Mouse (Mus musculus) thymus, postnatal 25 days (tissue): ENCODE measurements around the gene Lrrc8b.

Experiments
- DNase-seq: peaks from one replicate; pipeline ENCODE4 v3.0.0; 2022

Lrrc8b gene

GRCm38 (mm10) chr5:105425587-105425986, 10.0 kb downstream of the Lrrc8b start:
- no peak for DNase-seq

DNA sequence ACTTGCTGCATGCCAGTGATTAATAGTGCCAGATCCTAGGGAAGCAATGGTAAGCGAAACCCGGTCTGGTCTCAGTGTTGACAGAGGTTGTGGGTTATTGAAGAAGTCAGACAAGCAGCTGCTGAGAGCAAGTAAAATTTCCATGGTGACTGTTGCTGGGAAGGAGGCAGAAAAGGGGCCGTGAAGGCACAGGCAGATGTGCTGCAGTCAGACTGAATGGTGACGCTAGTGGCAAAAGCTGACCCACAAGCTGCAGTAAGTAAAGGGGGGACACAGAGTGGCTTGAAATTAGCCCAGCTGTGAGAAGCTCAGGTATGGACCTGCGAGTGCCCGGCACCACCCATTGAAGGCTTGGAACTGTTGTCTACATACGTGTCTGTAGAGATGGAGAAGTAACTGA, 11.8 kb downstream of the Lrrc8b start:
- DNase-seq = no peak

DNA sequence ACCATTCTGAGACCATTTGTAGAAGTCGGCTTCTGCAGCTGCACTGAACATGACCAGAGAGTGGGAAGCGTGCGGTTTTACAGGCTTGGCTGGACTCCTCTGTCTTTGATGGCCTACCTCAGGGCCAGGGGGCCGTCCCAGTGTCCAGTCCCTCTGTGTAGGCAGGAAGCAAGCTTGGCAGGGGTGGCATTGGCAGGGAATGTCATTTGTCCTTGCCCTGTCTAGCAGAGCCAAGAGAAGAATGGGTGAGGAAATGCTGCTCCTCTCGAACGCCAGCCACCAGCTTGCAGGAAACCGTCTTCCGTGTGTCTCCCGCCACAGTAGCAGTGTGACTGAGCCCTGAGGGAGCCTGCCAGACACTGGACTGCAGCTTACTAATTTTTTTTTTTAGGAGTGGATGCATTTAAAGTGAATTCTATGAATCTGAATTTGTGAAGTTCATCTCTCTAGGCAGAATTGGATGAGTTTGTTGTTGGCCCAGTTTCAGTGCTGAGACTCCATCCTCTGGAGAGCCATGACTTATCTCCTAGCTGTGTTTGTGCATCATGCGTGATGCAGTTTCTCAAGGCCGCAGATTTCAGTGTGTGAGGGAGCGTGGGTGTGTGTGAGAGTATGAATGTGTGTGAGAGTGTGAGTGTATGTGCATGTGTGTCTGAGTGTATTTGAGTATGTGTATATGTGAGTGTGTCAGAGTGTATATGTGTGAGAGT, 12.8 kb downstream of the Lrrc8b start:
- DNase-seq = no peak

DNA sequence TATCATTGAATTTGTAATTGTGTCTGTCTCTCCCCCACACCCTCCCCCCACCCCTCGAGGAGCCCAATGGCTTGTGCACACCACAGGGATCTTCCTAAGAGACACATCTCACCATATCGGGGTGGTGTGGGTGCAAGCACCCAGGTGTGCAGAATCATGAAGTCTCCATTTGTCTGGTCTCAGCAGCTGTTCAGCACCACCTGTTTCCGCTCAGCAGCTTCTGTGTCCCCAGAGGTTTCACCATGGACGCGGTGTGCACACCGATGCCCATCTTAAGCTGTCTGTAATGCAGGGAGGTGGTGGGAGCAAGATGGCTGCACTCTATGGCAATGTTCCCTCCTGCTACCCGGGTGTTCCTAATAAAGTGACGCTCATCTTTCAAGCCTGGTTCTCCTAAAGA, 14.6 kb downstream of the Lrrc8b start:
- DNase-seq = no peak

DNA sequence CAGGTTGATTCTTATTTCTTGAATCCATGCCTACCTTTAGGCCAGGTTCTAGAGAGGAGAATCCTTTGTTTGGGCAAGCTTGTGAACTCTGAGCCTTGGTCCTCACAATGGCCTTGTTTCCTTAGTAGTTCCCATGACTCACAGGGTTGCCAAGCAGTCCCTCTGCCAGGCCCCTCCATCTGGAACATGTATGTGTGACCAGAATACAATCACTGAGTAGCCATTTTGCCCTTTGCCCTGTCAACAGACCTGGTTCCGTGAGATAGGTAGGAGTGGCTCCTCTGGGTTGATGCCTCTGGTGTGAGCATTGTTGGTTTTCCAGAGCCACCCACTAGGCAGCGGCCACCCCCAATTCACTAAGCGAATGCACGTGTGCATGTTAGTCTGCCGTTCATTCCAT, 24.0 kb downstream of the Lrrc8b start:
- DNase-seq = no peak

DNA sequence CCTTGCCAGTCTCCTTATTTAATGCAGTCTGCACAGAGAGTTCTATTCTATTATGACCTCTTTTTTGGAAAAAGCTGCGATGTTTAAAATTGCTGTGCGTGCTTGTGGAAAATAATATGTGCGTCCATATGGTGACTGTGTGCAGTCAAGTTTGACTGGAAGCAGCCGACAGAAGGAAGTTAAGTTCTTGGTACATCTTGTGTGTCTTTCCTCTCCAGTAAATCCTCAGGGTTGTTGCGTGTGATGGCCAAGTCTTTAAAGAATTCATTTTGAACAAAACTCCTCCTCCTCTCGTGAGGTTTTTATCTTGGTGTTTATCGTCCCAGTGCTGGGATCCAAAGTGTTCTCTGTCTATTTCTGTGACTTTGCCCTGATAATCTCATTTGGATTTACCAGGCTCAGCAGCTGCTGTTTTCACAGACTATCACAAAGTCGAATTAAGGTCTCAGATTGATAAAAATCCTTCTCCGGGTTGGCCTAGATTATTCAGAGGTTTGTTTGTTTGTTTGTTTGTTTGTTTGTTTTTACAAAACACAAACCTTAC, 25.5 kb downstream of the Lrrc8b start:
- no peak for DNase-seq

GRCm38 (mm10) chr5:105442212-105443000, 26.8 kb downstream of the Lrrc8b start:
- peak; percentile 37 for DNase-seq

DNA sequence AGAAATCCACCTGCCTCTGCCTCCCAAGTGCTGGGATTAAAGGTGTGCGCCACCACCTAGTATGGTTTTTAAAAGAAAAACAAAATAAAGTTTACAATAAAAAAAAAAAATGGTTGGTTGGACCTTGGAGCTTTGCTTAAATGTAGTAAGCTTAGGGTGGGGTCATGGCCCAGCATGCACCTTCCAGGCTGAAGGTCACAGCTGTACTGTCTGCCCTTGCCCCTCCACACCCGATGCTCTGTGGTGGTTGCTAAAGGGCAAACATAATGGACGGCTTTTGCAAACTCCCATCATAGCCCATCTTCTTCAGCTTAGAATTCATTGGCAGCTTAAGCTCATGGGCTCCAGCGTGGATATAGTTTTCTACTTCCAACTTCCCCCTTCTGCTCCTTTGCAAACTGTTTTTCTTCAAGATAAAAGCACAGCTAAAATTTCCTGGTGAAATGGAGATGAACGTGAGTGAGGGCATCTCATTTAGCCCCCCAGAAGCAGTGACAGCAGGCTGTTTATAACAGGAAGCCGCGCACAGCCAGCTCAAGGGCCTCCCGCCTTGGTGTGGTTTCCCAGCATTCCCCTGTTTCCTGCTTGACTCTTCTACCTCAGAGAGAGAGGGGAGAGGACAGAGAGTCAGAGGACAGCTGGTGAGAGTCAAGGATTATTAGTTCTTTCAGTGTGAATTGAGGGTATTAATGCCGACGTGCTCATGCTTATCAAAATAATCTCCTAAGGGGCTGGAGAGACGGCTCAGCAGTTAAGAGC, 27.7 kb downstream of the Lrrc8b start:
- peak; percentile 86 for DNase-seq

DNA sequence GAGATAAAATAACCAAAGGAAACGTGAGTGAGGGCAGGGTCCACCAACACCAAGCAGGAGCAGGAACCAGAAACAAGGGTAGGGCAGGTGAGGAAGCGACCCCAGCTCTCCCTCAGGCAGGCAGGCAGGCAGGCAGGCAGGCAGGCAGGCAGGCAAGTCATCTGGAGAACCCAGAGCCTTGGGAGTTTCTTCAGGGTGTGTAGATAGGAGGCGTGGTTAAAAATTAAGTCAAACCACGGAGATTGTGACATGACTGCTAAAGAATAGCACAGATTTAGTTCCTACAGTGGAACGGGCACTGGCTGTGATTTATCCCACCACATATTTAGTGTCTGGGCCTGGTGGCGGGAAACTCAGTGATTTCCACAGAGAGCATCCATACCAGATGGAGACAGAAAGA, 30.1 kb downstream of the Lrrc8b start:
- DNase-seq = no peak

DNA sequence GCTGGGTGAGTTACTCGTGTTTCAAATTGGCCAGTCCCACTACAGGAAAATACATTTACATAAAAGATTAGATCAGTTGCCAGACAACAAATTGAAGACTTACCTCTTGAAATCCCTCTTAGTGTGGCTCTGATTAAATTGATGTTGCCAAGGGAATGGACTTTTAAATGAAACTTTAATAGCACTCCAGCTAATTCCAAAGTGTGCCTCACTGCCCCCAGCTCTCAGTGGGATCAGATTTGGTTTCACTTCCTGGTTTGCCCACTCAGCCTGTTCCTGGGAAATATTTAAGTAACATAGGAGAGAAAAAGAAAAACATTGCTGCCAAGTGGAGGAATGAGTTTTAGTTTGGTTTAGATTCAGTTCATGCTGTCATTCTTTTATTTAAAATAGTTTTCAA, 38.5 kb downstream of the Lrrc8b start:
- no peak for DNase-seq

GRCm38 (mm10) chr5:105459077-105459476, 43.5 kb downstream of the Lrrc8b start:
- no peak for DNase-seq

GRCm38 (mm10) chr5:105460551-105460950, 45.0 kb downstream of the Lrrc8b start:
- DNase-seq = no peak

GRCm38 (mm10) chr5:105461076-105461475, 45.5 kb downstream of the Lrrc8b start:
- no peak for DNase-seq

- DNase-seq = no peak
These were observed 49.1 kb downstream of the Lrrc8b start for GRCm38 (mm10) chr5:105464671-105465070.

GRCm38 (mm10) chr5:105465550-105465949, 50.0 kb downstream of the Lrrc8b start:
- DNase-seq = no peak

DNA sequence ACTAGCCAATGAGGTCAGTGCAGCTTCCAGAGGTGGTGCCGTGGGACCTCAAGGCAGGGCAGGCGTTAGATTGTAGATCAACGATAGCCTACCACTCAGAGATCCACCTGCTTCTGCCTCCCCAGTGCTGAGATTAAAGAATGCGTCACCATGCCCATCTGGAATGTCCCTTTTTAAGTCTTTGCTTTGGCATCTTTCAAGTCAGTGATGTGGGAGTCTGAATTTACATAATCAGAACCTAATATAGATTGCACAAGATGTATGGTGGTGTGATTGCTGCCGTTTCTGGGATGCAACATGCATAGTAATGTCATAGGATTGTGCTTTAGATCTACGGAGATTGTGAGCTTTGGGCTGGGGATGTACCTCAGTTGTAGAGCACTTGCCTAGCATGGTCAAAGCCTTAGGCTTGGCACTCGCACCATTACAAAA, 50.9 kb downstream of the Lrrc8b start:
- no peak for DNase-seq

DNA sequence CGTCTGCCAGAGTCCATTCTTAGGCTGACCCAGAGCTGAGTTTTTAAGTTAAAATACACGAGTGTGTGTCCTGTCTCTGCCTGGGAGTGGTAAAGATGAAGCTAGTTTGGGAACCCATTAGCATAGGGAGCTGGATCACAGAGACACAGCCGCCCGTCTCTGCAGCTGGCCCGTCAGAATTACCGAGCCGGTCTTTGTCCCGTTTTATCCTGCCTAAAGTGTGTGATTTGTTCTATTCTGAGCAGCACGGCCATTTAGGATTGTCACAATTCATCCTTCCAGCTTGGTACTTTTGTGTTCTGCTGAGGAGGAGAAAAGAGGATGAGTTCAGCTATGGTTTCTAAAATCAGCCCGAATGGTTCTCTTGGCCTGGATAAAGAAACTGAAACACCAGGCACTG, 51.7 kb downstream of the Lrrc8b start:
- DNase-seq = no peak

DNA sequence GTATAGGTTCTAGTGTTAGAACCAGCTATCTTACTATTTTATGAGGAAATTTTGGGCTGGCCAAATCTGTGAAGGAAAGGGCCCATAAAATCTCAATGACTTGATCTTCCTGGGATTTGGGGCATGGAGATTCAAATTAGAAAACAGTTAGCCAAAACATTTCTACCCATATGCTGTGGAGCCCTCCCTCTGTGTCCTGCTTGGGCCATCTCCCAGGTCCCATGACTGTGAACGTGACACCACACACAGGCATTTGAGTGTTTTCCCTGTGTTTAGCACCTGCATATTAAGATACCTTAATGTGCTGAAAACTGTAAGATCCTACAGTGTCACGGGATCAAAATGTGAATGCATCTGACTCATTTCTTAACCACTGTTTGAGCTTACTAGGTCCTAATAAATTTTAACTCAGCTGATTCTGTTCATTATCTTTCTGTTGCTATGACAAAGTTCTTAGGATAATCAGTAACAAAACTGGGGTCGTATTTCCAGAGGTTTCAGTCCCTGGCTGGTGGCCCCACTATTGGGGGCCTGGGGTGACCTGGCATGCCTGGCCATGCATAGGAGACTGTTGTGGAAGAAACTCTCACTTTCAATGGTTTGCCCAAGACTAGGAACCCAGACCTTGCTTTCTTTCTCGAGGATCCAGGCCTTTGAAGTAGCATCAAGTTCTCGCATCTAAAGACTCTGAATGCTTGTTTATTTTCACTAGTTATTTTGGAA, 57.6 kb downstream of the Lrrc8b start:
- DNase-seq = no peak

GRCm38 (mm10) chr5:105477527-105477926, 62.0 kb downstream of the Lrrc8b start:
- DNase-seq = no peak

GRCm38 (mm10) chr5:105479673-105480072, 64.1 kb downstream of the Lrrc8b start:
- DNase-seq = no peak

DNA sequence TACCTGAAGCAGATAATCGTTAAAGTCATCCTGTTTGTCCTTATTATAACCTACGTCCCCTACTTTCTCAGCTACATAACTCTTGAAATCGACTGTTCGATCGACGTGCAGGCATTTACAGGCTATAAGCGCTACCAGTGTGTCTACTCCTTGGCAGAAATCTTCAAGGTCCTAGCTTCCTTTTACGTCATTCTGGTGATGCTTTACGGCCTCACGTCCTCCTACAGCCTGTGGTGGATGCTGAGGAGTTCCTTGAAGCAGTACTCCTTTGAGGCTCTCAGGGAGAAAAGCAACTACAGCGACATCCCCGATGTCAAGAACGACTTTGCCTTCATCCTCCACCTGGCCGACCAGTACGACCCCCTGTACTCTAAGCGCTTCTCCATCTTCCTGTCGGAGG, 65.0 kb downstream of the Lrrc8b start:
- DNase-seq = no peak

DNA sequence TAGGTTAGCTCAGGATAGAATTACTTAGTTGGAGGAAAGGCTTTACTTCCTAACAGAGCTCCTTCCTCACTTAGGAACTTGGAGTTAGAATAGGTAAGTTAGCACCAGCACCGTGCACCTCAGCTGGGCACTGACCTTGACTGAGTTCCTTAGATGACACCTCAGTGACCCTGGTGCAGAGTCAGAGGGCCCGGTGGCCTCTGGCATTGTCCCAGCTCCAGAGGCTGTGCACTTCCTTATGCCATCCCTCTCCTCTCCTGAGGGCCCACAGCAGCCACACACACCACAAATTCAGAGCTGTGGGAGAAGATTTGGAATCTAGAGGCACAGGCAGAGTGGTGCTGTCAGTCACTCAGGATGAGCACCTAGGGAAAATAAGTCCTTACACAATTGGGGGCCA, 68.1 kb downstream of the Lrrc8b start:
- no peak for DNase-seq

DNA sequence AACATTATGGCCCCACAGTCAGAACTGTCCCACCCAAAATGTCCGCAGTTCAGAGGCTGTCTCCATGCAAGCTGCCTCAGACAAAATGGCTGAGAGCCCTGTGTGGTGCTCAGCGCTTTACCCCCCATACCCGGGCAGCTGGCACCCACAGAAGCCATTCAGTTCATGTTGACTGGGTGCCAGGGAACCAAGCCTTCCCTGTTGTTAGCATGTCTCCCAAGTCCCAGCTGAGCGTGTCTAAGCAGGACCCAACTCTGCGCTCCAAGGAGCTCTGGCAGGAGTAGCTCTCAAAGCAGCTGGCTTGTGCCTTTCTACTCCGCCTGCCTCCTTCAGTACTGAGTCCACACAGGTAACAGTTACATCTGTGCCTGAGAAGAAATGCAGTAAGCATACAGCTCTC, 68.7 kb downstream of the Lrrc8b start:
- no peak for DNase-seq
